Mouse (Mus musculus): ENCODE data around the gene Ccr4. TPM values are rescaled to one million over a fixed set of nuclear protein-coding genes. Genes with fewer than 3 reads are reported as not detected.

Gene Ccr4
- polyA plus RNA-seq (2012; fragmentation: generic; extraction: Trizol): not detected

DNA sequence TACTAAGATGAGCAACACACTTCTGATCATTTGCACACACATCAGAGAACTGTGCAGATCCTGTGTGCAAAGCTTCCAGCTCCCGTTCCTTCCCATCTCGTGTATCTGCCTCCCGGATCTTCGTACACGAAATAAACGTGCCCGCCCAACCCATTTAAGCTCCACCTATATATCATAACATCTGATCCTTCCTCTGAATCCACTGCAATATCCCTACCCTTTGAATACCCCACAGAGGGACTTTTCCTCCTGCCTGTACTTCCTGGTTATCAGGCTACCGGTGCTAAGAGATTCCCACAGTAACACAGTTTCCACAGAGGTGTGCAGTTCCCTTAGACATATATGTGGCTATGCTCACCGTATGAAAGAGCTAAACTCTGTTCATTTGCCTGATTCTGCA lies at the start of gene Ccr4:
Ccr4 (minus strand) TSS at position 101 of the 400 bp plus-strand sequence.
- H3ac ChIP-seq (ENCODE audit: control insufficient read depth, insufficient read length): no peak within 1 kb of the TSS
- H3K27me3 ChIP-seq (ENCODE audit: control insufficient read depth, insufficient read depth, insufficient read length): no peaks in the 10 kb centered on the region
- H3K36me3 ChIP-seq (ENCODE audit: control insufficient read depth, insufficient read depth): no peaks in the 10 kb centered on the region
- H3K4me2 ChIP-seq (ENCODE audit: low read depth): no peak within 1 kb of the TSS
- no peak within 1 kb of the TSS for H3K4me3 ChIP-seq
- no peaks in the 10 kb centered on the region for H3K79me2 ChIP-seq (ENCODE audit: control insufficient read depth, insufficient read depth)
- no peak for TF ChIP-seq POLR2A (IDR thresholded peaks at IDR 0.05; ENCODE audit: insufficient read length, low read depth)
- no peak for TF ChIP-seq REST (IDR thresholded peaks at IDR 0.05; ENCODE audit: insufficient read depth, insufficient read length)
- TF ChIP-seq USF1 (IDR thresholded peaks at IDR 0.05; ENCODE audit: low read depth): no peak
- no peak for TF ChIP-seq MAX (IDR thresholded peaks at IDR 0.05; ENCODE audit: low read depth)
- no peak for TF ChIP-seq TCF3 (IDR thresholded peaks at IDR 0.05; ENCODE audit: insufficient read length, low read depth)
- no peak for TF ChIP-seq TCF12 (IDR thresholded peaks at IDR 0.05; ENCODE audit: insufficient read depth, poor library complexity, severe bottlenecking)
- no peak for TF ChIP-seq E2F4 (IDR thresholded peaks at IDR 0.05; ENCODE audit: insufficient read depth)
- no peak for TF ChIP-seq MYOD1 (IDR thresholded peaks at IDR 0.05; ENCODE audit: control insufficient read depth in 1 of 3, insufficient read length in 2 of 3, low read depth in 2 of 3)
- TF ChIP-seq CEBPB (IDR thresholded peaks at IDR 0.05; ENCODE audit: insufficient read depth, poor library complexity, severe bottlenecking): no peak
- TF ChIP-seq MYOG (IDR thresholded peaks at IDR 0.05; ENCODE audit: control insufficient read depth in 1 of 3, insufficient read depth in 1 of 3, insufficient read length in 2 of 3, low read depth in 2 of 3): no peak
- no peak for TF ChIP-seq SRF (IDR thresholded peaks at IDR 0.05; ENCODE audit: control insufficient read depth, insufficient read length, low read depth)
- TF ChIP-seq POLR2AphosphoS2 (IDR thresholded peaks at IDR 0.05; ENCODE audit: insufficient read length, low read depth): no peak

- no peak for TF ChIP-seq MYOD1 (IDR thresholded peaks at IDR 0.05; ENCODE audit: control insufficient read depth in 1 of 3, insufficient read length in 2 of 3, low read depth in 2 of 3)
- TF ChIP-seq POLR2AphosphoS2 (IDR thresholded peaks at IDR 0.05; ENCODE audit: insufficient read length, low read depth): no peak
- TF ChIP-seq MAX (IDR thresholded peaks at IDR 0.05; ENCODE audit: low read depth): no peak
- no peak for TF ChIP-seq CEBPB (IDR thresholded peaks at IDR 0.05; ENCODE audit: insufficient read depth, poor library complexity, severe bottlenecking)
- no peak for TF ChIP-seq TCF12 (IDR thresholded peaks at IDR 0.05; ENCODE audit: insufficient read depth, poor library complexity, severe bottlenecking)
- TF ChIP-seq POLR2A (IDR thresholded peaks at IDR 0.05; ENCODE audit: insufficient read length, low read depth): no peak
- no peak for TF ChIP-seq E2F4 (IDR thresholded peaks at IDR 0.05; ENCODE audit: insufficient read depth)
- TF ChIP-seq USF1 (IDR thresholded peaks at IDR 0.05; ENCODE audit: low read depth): no peak
- no peak for TF ChIP-seq REST (IDR thresholded peaks at IDR 0.05; ENCODE audit: insufficient read depth, insufficient read length)
- TF ChIP-seq TCF3 (IDR thresholded peaks at IDR 0.05; ENCODE audit: insufficient read length, low read depth): no peak
- TF ChIP-seq MYOG (IDR thresholded peaks at IDR 0.05; ENCODE audit: control insufficient read depth in 1 of 3, insufficient read depth in 1 of 3, insufficient read length in 2 of 3, low read depth in 2 of 3): no peak
- no peak for TF ChIP-seq SRF (IDR thresholded peaks at IDR 0.05; ENCODE audit: control insufficient read depth, insufficient read length, low read depth)
- no peaks in the 10 kb centered on the region for H3K79me2 ChIP-seq (ENCODE audit: control insufficient read depth, insufficient read depth)
- H3K36me3 ChIP-seq (ENCODE audit: control insufficient read depth, insufficient read depth): no peaks in the 10 kb centered on the region
- no peak overlapping the region for H3K4me3 ChIP-seq
- H3ac ChIP-seq (ENCODE audit: control insufficient read depth, insufficient read length): no peak overlapping the region
- no peak overlapping the region for H3K4me2 ChIP-seq (ENCODE audit: low read depth)
- peaks cover 20% of the 10 kb centered on the region for H3K27me3 ChIP-seq (ENCODE audit: control insufficient read depth, insufficient read depth, insufficient read length)
Observed at GRCm38 (mm10) chr9:114553828-114554227, 49.1 kb upstream of the Ccr4 start.

DNA sequence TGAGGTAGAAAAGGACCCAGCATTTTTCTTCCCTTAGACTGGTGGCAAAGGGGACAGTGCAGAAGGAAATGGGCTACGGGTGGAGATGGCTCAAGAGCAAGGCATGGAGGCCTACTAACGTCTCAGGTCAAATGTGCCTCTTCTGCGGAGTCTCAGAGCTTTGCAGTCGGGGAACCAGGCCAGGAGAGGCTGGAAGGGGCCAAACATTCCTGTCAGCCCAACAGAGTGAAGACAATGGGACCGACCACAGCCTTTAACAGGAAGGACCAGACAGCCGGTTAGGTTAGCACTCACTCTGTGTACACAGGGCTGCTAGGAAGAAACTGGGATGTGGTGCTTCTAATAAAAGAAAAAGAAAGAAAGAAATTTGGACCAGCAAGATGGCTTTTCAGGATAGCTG lies 45.3 kb upstream of the Ccr4 start:
- Histone ChIP-seq H3K4me2 (ENCODE audit: low read depth) (no peak overlapping the region), H3K36me3 (ENCODE audit: control insufficient read depth, insufficient read depth) (no peaks in the 10 kb centered on the region), H3ac (ENCODE audit: control insufficient read depth, insufficient read length) (no peak overlapping the region), H3K4me3 (no peak overlapping the region), H3K27me3 (ENCODE audit: control insufficient read depth, insufficient read depth, insufficient read length) (peaks cover under 1% of the 10 kb centered on the region), H3K79me2 (ENCODE audit: control insufficient read depth, insufficient read depth) (no peaks in the 10 kb centered on the region)
- TF ChIP-seq MYOD1 (IDR thresholded peaks at IDR 0.05; ENCODE audit: control insufficient read depth in 1 of 3, insufficient read length in 2 of 3, low read depth in 2 of 3) (no peak), SRF (IDR thresholded peaks at IDR 0.05; ENCODE audit: control insufficient read depth, insufficient read length, low read depth) (no peak), MYOG (IDR thresholded peaks at IDR 0.05; ENCODE audit: control insufficient read depth in 1 of 3, insufficient read depth in 1 of 3, insufficient read length in 2 of 3, low read depth in 2 of 3) (no peak), POLR2A (IDR thresholded peaks at IDR 0.05; ENCODE audit: insufficient read length, low read depth) (no peak), TCF3 (IDR thresholded peaks at IDR 0.05; ENCODE audit: insufficient read length, low read depth) (no peak), TCF12 (IDR thresholded peaks at IDR 0.05; ENCODE audit: insufficient read depth, poor library complexity, severe bottlenecking) (no peak), REST (IDR thresholded peaks at IDR 0.05; ENCODE audit: insufficient read depth, insufficient read length) (no peak), E2F4 (IDR thresholded peaks at IDR 0.05; ENCODE audit: insufficient read depth) (no peak), POLR2AphosphoS2 (IDR thresholded peaks at IDR 0.05; ENCODE audit: insufficient read length, low read depth) (no peak), CEBPB (IDR thresholded peaks at IDR 0.05; ENCODE audit: insufficient read depth, poor library complexity, severe bottlenecking) (no peak), USF1 (IDR thresholded peaks at IDR 0.05; ENCODE audit: low read depth) (no peak), MAX (IDR thresholded peaks at IDR 0.05; ENCODE audit: low read depth) (no peak)

DNA sequence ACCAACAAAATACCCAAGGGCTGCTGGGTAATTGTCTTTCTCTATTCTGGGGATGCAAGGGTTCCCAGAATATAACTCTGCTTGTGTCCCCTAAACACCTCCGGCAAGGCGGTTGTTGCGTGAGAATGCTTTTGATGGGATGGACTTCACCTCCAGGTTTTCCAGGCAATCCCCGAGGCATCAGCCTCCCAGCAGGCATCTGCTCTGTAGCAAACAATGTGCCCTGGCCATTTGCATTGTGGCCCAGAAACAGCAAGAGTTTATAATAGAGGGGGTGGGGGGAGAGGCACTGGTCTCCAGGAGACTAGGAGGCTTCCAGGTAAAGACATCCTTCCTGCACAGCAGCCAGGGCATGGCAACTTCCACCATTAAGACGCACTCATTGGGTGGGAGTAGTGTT lies 44.4 kb upstream of the Ccr4 start:
- Histone ChIP-seq H3K36me3 (ENCODE audit: control insufficient read depth, insufficient read depth) (no peaks in the 10 kb centered on the region), H3ac (ENCODE audit: control insufficient read depth, insufficient read length) (no peak overlapping the region), H3K4me2 (ENCODE audit: low read depth) (no peak overlapping the region), H3K27me3 (ENCODE audit: control insufficient read depth, insufficient read depth, insufficient read length) (no peaks in the 10 kb centered on the region), H3K79me2 (ENCODE audit: control insufficient read depth, insufficient read depth) (no peaks in the 10 kb centered on the region), H3K4me3 (no peak overlapping the region)
- TF ChIP-seq MYOG (IDR thresholded peaks at IDR 0.05; ENCODE audit: control insufficient read depth in 1 of 3, insufficient read depth in 1 of 3, insufficient read length in 2 of 3, low read depth in 2 of 3) (no peak), REST (IDR thresholded peaks at IDR 0.05; ENCODE audit: insufficient read depth, insufficient read length) (no peak), USF1 (IDR thresholded peaks at IDR 0.05; ENCODE audit: low read depth) (no peak), MYOD1 (IDR thresholded peaks at IDR 0.05; ENCODE audit: control insufficient read depth in 1 of 3, insufficient read length in 2 of 3, low read depth in 2 of 3) (no peak), E2F4 (IDR thresholded peaks at IDR 0.05; ENCODE audit: insufficient read depth) (no peak), POLR2AphosphoS2 (IDR thresholded peaks at IDR 0.05; ENCODE audit: insufficient read length, low read depth) (no peak), TCF3 (IDR thresholded peaks at IDR 0.05; ENCODE audit: insufficient read length, low read depth) (no peak), MAX (IDR thresholded peaks at IDR 0.05; ENCODE audit: low read depth) (no peak)
